Mouse (Mus musculus): Measurements from ENCODE around the gene Olfml2a. TPM values are rescaled to one million over a fixed set of nuclear protein-coding genes. Genes with fewer than 3 reads are reported as not detected.
"Not testable (repeated sequence)": the region's sequence is repeated elsewhere in the genome, so short reads cannot be mapped to it uniquely, and the experiment has no call there.

Gene Olfml2a
- total RNA-seq, 2 experiments from 2014 or later: 3.5 to 4.0 TPM

DNA sequence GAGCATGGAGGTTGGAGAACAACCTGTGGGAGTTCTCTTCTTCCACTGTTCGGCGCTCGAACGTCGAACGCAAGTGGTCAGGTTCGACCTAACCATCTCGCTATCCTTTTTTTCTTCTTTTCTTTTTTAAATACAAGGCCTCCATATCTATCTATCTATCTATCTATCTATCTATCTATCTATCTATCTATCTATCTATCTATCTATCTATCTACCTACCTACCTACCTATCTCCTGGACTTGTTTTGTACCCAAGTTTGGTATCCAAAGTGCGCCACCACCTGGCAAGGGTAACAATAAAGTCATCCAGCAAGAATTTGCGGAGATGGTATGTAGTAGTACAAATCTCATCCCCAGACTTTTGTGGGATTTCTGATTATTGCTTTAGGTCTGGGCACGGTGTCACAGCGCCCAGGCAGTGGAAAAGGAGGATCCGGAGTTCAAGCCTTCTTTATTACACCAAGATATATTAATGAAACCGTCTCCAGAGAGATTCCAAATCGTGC, 73.8 kb downstream of the Olfml2a start, which contains the start of gene Rpl35:
TSS of gene Rpl35 (minus strand) at position 51 of the 506 bp plus-strand sequence.
- DNase-seq (ENCODE audit: low spot score in 2 of 2): no peak
- intact Hi-C loops (cut with DNase I): no loop called here

DNA sequence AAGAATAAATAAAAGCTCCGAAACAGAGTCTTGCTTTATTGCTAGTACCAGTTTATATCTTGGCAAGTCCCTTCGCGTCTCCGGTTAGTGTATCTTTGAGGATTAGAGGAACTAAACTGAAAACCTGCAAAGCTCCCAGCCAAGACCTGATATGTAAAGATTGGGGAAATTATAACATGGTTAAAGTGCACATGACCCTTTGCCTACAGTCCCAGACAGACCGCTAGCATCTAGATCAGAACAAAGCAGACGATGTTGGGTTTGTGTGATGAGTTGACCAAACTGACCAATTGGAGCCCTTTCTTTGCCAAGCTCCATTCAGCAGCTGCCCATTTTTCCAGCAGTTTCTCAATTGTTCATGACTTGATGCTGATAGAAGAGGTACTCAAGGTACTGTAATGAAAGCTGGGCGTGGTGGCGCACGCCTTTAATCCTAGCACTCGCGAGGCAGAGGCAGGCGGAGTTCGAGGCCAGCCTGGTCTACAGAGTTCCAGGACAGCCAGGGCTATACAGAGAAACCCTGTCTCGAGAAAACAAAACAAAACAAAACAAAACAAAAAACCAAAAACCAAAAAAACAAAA, 74.5 kb downstream of the Olfml2a start:
- intact Hi-C loops (cut with DNase I): no loop called here
- DNase-seq (ENCODE audit: low spot score in 2 of 2): no peak

DNA sequence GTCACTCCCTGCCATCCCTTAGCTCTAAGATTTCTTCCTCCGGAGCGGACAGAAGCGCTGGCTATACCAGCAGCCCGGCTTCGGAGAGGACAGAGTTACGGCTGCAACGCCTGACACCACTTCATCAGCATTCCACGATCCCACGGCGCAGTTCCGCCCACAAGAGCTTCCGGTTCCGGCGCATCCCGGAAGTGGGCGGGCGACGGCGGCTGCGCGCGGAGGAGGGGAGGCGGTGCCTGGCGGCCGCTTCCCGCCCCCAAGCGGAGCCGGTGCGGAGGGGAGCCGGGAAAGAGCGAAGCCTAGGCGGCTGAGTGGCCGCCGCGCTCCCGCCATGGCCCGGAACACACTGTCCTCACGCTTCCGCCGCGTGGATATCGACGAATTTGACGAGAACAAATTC, 76.1 kb downstream of the Olfml2a start:
- DNase-seq (ENCODE audit: low spot score in 2 of 2): peak; percentile 94 to 95
- intact Hi-C loops (cut with DNase I): no loop called here

DNA sequence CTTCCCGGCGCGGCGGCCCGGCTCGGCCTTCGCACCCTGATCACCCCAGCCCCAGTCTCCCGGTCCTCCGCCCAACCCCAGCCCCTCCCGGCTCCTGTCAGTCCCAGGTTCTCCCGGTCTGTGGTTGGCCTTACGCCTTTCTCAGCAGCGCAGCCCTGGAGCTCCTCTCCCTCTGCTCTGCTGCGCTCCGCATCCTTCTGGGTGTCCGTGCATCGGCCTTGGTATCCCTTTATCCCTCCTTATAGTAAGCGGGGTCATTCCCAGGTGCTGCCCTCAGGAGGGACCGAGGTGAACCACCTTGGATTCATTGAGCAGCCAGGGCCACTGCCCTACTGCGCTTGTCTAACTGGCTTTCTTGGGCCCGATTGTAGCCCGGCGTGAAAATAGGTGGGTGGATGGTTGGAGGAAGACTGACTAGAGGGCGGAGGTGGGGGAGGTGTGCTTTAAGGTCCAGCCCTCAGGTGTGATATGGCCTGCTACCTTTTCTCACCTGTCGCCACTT, 76.6 kb downstream of the Olfml2a start:
- intact Hi-C loops (cut with DNase I): no loop called here
- peak in 1 of 2 experiments; percentile 37 for DNase-seq (ENCODE audit: low spot score in 2 of 2)

DNA sequence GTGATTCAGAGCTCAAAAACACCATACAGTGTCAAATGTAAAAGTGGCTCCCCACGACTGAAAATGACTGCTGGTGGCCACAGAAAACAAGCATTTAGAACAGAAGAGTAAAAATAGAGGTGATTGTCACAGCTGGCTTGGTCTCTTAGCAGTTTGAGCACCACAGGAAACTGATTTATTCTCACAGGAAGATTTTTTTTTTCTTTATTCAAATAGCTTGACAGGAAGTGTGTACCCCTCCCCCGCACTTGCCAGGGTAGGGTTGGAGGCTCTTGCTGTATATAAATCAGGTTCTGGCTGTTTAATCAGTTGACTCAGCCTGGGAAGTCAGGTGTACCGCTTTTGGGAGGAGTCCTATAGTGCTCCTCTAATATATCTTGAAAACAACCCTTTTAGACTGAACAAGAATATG, 77.2 kb downstream of the Olfml2a start:
- peak; percentile 46 to 82 for DNase-seq (ENCODE audit: low spot score in 2 of 2)
- intact Hi-C loops (cut with DNase I): no loop called here

DNA sequence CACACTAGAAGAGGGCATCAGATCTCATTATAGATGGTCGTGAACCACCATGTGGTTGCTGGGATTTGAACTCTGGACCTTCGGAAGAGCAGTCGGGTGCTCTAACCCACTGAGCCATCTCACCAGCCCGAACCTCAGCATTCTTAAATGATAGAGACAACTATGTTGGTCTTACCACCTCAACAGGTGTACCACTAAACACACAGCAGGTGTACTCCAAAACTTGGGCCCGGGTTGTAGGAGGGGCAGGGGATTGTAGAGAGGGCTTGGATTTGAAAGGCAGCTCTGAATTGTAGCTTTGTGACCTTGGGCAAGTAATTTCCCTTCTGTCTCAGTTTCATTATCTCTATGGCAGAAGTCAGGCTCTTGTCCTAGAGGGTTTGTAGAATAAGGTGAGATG, 78.4 kb downstream of the Olfml2a start:
- intact Hi-C loops (cut with DNase I); DNase-seq (ENCODE audit: low spot score in 2 of 2): not testable (repeated sequence)

DNA sequence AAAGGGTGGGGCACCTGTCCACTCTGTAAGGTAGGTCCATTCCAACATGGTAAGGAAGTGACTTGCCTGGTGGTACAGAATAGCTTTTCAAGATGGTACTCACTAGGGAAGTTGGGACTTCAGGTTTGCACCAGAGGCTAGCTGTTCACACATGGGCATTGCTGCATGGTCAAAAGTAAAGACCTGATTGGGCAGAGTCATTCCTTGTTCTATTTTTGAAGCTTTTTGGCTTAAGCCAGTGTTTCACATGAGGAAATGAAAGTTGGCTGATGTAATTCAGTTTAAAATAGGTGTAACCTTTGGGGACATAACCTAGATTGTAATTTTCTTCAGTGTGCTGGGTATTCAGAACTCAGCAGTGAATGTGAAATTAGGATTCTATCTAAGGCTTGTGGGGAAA, 79.5 kb downstream of the Olfml2a start:
- intact Hi-C loops (cut with DNase I): no loop called here
- peak in 1 of 2 experiments; percentile 63 for DNase-seq (ENCODE audit: low spot score in 2 of 2)

DNA sequence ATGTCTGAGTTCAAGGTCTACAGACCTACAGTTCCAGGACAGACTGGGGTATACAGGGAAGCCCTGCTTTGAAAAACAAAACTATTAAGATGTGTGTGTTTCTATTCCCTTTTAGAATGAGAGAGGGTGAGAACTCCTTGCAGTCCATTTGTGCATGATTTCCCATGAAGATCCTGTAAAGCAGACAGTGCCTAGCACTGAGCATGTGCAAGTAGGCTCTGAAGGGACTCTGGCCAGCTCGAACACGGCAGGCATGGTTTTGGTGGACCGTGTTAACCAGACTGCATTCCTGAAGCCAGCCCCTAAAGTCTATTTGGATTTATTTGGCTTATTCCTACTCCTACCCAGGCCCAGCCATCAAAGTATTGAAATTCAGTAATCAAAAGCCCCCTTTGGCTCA, 80.2 kb downstream of the Olfml2a start:
- intact Hi-C loops (cut with DNase I): no loop called here
- DNase-seq (ENCODE audit: low spot score in 2 of 2): no peak

DNA sequence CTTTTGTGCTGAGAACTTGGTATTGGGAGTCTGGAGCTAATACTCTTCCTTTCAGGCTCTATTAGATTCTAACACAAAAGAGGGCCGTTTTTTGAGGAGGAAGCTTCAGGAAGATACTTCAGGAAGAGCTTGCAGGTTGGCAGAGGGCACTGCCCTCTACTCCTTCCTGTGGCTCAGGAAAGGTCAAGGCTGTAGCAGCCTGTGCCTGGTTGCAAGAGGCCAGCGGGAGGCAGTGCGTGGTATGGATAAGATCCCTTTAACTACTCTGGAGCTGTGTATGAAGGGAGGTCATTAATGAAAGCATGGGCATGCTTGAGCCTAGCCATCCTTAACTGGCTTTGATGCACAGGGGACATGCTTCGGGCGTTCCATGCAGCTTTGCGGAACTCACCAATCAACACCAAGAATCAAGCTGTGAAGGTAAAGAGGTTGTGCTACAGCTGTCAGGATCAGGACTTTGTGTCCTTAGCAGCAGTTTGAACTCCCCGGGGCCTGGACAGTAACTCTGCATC, 81.0 kb downstream of the Olfml2a start:
- no peak for DNase-seq (ENCODE audit: low spot score in 2 of 2)
- intact Hi-C loops (cut with DNase I): no loop called here

Other genes with a start within 250 kb of the Olfml2a start
- gene Nr5a1, start 217.4 kb upstream of the Olfml2a start, total RNA-seq (2021): not detected
- 1 to 10 TPM; 4.7 to 6.2 TPM for gene Nr6a1, start 4.3 kb upstream of the Olfml2a start, total RNA-seq (2021)
- under 1 TPM; 0.40 to 0.51 TPM for gene Wdr38, start 65.5 kb downstream of the Olfml2a start, total RNA-seq (2021)
- 100 to 1,000 TPM; 100 to 107 TPM for gene Arpc5l, start 73.4 kb downstream of the Olfml2a start, total RNA-seq (2021)
- 100 to 1,000 TPM; 234 to 241 TPM for gene Rpl35, start 73.6 kb downstream of the Olfml2a start, total RNA-seq (2021)
- gene Golga1, start 133.6 kb downstream of the Olfml2a start, total RNA-seq (2021): 10 to 100 TPM; 26.1 to 31.9 TPM

Data from left cerebral cortex, postnatal 14 days (tissue).